Comparison of ENCODE assay signal across 12 mouse cellular contexts in the genomic region with DNA sequence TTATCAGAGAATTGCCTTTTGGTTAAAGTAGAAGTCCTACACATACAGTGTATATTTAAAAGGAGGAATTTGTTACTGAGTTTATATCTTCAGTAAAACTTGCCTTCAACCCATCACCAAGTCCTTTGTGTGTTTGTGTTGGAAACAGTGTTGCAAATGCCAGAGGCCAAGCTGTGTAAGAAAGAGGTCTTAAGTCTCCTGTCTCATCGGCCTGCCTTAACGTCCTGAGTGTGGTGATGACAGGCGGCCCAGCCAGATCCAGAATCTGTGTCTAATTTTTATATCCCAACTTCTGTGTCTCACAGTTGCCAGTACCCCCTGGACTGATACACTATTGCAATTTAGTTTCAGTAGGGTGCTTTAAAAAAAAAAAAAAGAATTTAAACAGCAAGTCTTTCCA.
"Had no signal": no experiment of that assay in that cellular context is flagged by ENCODE, and none has a peak within 500 bp of the region (broad histone marks: within the 10 kb centered on the region; RNA-seq: fewer than 3 reads in every experiment).

No protein-coding gene starts in this region.

- DNase-seq: left cerebral cortex, postnatal 4 days; liver; liver, embryonic 13.5 days; liver, postnatal 0 days; lung, adult 18-20 months; lung, adult 2 months; lung, embryonic 14.5 days; lung, postnatal 10 days; lung, postnatal 14 days; lung, postnatal 36 days; lung, postnatal 4 days; midbrain, embryonic 14.5 days had no signal
